Mouse (Mus musculus) brain, embryonic 14.5 days (tissue): ENCODE measurements around the gene Col1a2.

Source experiments
- CTCF ChIP-seq: fragments of 200-500 bp; IDR thresholded peaks from 2 replicates; pipeline ENCODE4 v1.5.1; 2012; ENCODE audit warnings: inconsistent platforms, mild to moderate bottlenecking, moderate library complexity, borderline replicate concordance; ENCODE audit not compliant: insufficient read depth, insufficient read length; ENCODE audit errors: extremely low read depth
- POLR2A ChIP-seq: fragments of 200-500 bp; IDR thresholded peaks from 2 replicates; pipeline ENCODE4 v1.6.1; 2012; ENCODE audit warnings: mild to moderate bottlenecking, inconsistent platforms, borderline replicate concordance; ENCODE audit not compliant: poor library complexity, insufficient read depth, insufficient read length, severe bottlenecking; ENCODE audit errors: extremely low read depth

- TF ChIP-seq CTCF (no peak), POLR2A (no peak)
Measured at GRCm38 (mm10) chr6:4489366-4490245, 15.0 kb upstream of the Col1a2 start.
